Mouse (Mus musculus) kidney, adult 8-10 months (tissue): Measurements from ENCODE around the gene Vpreb3.
"Not testable (repeated sequence)": the region's sequence is repeated elsewhere in the genome, so short reads cannot be mapped to it uniquely, and the experiment has no call there.

ENCODE experiments used
- DNase-seq, 2 experiments: peaks; one replicate each; pipeline ENCODE4 v3.0.0; 2022

Vpreb3 gene

DNA sequence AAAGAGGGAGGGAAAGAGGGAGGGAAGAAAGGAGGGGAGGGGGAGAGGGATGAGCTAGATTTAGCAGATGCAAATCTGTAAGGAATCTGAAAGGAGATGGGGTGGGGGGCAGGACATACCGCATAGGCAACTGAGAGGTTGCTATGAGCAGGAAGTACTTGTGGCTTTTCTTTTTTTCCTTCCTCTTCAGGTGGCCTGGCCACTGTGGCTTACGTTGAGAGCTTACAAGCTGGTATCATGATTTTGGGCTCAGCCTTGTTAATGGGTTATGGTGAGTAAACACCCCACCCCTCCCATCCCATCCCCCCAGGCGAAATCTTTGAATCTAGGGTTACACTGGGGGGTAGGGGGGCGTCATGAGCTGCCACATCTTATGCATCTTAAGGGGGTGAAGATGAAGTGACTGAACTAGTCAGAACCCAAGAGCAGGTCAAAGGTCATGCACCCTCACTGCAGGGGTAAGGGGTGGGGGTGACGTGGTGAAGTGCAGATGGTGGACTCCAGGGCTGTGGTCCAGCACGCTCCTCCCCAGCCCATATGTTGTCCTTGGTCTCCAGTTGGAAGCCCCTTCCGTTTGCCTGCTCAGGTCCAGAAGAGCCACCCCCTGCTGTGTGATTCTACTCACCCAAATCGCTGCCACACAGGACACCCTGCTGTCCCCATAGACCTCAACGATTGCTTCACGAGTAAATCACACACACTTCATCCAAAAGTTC lies 35.4 kb downstream of the Vpreb3 start:
- DNase-seq: no peak

DNA sequence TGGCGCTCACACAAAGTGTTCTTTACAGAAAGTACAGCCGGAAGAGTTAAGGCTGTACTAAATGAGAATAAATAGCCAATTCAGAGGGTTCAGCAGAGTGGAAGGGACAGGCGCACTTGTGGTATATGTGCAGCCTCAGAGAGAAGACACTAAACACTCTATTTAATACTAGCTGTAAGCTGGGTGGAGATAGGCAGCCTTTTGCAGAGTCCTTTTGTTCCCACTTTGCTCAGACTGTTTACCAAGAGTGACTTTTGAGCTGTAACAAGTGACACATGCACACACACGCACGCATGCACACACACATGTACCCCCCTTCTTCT lies 35.9 kb downstream of the Vpreb3 start:
- DNase-seq: no peak

DNA sequence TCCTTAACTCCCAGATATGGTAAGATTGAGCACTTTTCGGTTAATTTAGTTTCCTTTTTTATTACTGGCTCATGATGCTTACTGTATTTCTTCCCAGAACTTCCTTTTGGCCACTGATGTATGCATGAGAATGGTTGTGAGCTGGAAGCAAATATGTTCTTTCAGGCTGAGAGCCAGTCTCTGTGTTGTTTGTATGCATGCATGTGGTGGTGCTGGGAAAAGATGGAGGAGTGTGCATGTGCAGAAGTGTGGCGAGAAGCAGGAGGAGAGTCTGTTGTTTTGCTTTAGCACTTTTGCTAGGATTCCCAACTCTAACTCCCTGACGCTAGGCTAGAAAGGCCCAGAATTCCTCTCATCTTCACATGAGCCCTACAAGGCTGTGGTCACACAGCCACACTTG lies 36.6 kb downstream of the Vpreb3 start:
- DNase-seq: no peak

DNA sequence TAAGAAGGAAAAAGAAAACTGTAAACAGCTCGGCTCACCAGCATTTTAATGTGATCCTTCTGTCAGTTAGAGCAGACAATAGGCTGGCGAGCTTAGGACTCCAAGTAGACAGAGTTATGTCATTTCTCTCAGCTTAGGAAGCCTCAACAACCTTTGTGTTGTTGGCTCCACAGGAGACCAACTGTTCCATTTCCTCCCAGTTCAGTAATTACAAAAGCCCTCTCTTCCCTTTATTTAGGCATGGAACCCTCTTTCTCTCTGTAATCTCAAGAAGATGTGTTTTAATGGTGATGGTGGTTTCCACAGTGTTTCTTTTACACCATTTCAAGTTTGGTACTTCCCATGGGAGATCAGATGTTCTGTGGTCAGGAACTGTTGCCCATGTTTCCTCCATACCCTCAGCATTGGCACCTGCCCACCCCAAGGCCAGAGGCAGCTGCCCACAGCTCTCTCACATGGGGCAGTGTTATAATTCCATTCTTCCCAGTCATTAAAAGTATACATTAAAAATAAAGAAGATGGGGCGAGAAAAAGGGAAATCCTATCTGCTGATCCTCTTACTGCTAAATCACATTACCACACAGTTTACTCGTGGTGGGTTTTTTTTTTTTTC lies 47.7 kb downstream of the Vpreb3 start:
- DNase-seq: no peak

DNA sequence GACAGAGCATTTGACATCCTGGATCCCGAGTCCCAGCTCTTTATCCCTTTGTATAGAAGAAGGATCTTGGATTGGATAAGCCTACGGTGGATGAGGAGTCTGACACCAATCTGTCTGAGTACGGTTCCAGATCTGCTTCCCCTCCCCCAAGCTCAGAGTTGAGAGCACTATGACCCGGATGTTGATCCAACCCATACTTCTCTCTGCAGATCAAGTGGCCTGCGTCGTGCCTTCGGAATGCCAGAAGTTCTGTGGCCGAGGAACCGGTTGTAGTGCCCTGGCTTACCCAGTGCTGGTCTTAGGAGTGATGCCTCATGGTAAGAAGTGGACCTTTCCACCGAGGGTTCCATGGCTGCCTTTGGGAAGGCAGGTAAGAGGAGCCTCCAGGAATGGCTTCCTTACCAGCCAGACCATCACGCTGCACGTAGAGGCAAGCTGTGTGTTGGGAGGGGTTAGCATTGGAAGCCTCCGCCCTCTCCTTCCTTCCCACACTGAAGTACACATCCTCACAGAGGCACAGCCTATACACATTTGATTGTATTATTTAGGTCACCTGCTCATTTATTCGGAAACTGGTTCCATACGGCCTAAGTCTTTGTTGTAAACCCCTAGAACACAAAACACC lies 50.9 kb downstream of the Vpreb3 start:
- DNase-seq: no peak

DNA sequence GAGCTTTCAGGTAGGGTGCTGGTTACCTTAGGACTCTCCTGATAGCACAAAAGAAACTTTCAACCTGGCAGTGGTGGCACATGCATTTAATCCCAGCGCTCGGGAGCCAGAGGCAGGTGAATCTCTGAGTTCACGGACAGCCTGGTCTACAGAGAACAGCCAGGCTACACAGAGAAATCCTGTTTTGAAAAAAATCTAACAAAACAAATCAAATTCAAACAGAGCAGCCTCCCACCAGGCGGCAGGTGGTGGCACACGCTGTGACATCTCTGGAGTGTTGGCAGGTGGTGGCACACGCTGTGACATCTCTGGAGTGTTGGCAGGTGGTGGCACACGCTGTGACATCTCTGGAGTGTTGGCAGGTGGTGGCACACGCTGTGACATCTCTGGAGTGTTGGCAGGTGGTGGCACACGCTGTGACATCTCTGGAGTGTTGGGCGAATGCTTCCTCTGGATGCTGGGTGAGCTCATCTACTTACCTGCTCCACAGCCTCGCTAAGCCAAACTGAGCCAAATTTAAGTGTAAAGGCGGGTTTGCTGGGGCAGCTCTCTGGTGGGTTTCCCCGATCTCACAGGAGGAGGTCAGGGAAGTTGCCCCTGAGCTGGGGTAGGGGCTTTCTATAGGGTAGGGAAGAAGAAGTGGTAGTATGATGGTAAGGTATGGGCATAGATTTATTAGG lies 51.8 kb downstream of the Vpreb3 start:
- not testable (repeated sequence) for DNase-seq

DNA sequence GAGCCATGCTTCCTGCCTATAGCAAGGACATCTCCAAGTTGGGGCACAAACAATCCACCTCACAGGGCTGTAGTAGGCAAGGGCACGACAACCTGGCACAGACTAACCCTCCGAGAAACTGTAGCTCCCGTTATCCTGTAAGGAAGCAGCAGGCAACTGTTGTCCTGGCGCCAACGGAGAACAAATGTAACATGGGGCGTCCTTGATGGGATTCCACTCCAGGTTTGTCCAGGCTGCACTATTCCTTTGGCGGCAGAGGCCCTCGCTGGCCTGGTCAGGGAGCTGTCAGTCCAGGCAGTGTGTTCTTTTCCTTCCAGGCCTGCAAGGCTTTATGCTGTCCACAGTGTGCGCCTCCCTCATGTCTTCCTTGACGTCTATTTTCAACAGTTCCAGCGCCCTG lies 52.6 kb downstream of the Vpreb3 start:
- DNase-seq: no peak

DNA sequence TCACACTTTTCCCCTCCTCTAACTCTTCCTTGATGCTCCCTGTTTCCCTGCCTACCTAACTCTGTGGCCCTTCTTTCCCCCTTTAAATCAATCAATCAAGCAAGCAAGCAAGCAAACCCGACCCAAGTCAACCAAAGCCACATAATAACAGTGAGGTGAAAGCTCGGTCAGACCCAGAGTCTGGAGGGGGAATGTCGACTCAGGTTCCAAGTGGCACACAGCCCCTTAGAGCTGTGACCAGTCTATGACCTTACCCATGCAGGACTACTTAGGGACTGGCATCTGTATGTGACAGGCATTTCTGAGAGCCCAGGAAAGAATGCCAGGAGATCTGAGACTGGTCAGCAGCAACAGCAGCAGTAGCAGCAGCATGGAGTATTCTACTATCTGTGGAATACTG lies 53.5 kb downstream of the Vpreb3 start:
- DNase-seq: no peak
